Mouse (Mus musculus): Measurements from ENCODE around the gene Card11.

- TF ChIP-seq EP300 (IDR thresholded peaks at IDR 0.05; ENCODE audit: low read depth) (no peak), CTCF (IDR thresholded peaks at IDR 0.05; ENCODE audit: low read depth) (no peak)
These were observed 64.5 kb downstream of the Card11 start for GRCm38 (mm10) chr5:140935848-140936247.
